Comparison of ENCODE assay signal across 9 mouse cellular contexts in the genomic region with DNA sequence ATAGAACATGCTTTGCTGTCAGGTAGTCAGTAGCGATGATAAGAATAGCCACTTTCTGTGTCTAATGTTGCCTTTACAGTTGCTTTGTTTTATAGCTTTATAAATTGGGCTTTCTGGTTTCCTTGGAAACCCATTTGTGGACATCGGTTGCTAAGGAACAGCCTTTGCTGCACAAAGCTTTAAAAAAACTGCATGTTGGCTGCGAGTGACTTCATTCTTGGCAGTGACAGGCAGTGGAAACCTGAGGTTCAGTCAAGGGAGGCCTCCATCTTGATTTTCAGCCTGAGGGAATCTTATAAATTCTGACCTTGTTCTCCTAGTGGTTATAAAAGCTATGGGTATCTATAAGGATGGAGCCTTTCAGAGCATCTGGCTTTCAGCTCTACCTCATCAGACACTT. TPM values are rescaled to one million over a fixed set of nuclear protein-coding genes. Genes with fewer than 3 reads are reported as not detected.
DNase-seq lines count a peak whose midpoint lies in the region; ATAC-seq lines count a peak whose summit lies in the region.
"Had no signal": no experiment of that assay in that cellular context is flagged by ENCODE, and none has a peak within 500 bp of the region (broad histone marks: within the 10 kb centered on the region; RNA-seq: fewer than 3 reads in every experiment).

No protein-coding gene starts in this region.

- peaks cover 30% of the 10 kb centered on the region for H3K4me1 ChIP-seq in forebrain, embryonic 10.5 days
- H3K4me1 ChIP-seq in neural tube, embryonic 13.5 days (replicated peaks), result peaks cover 37% of the 10 kb centered on the region

- no peaks in the 10 kb centered on the region for H3K9me3 ChIP-seq in forebrain, embryonic 10.5 days
- H3K9me3 ChIP-seq in neural tube, embryonic 13.5 days, result no peaks in the 10 kb centered on the region

- H3K9ac ChIP-seq in neural tube, embryonic 13.5 days, result no peak overlapping the region

- H3K36me3 ChIP-seq in forebrain, embryonic 10.5 days (replicated peaks), result no peaks in the 10 kb centered on the region
- no peaks in the 10 kb centered on the region for H3K36me3 ChIP-seq in neural tube, embryonic 13.5 days

- DNase-seq in layer of hippocampus, adult 11-12 months (ENCODE audit: low spot score), result peak; percentile 52
- no peak for DNase-seq in layer of hippocampus, postnatal 25 days (ENCODE audit: extremely low spot score in 1 of 2, low spot score in 1 of 2)
- no peak for DNase-seq in forebrain, embryonic 10.5 days (ENCODE audit: extremely low spot score, low spot score)
- DNase-seq in layer of hippocampus, adult 9-11 months, result peak; percentile 82
- no peak for DNase-seq in adrenal gland, adult 8-10 months
- no peak for DNase-seq in cerebellum, postnatal 4 days (ENCODE audit: low spot score in 2 of 2)
- DNase-seq: cerebellum, adult 11 months had no signal

- no peak overlapping the region for H3K4me3 ChIP-seq in forebrain, embryonic 10.5 days
- no peak overlapping the region for H3K4me3 ChIP-seq in neural tube, embryonic 13.5 days

- H3K4me2 ChIP-seq in neural tube, embryonic 13.5 days, result peak overlapping the region; percentile 15; the same call in 1 of the 2 replicates

- 59% methylated on average over 3 of the region's 3 CpGs for WGBS in forebrain, embryonic 10.5 days
- WGBS in neural tube, embryonic 13.5 days, result 14% methylated on average over 3 of the region's 3 CpGs

- peak overlapping the region; percentile 53; the same call in 1 of the 2 replicates for H3K27ac ChIP-seq in forebrain, embryonic 10.5 days
- H3K27ac ChIP-seq in neural tube, embryonic 13.5 days (replicated peaks), result peak overlapping the region; percentile 75

- ATAC-seq in neural tube, embryonic 13.5 days (ENCODE audit: low read depth), result peak; percentile 85
- no peak for ATAC-seq in CD4-positive, CD25-positive, alpha-beta regulatory T cell, adult 4 months

- H3K27me3 ChIP-seq in forebrain, embryonic 10.5 days (ENCODE audit: poor library complexity, severe bottlenecking), result no peaks in the 10 kb centered on the region
- H3K27me3 ChIP-seq in neural tube, embryonic 13.5 days, result no peaks in the 10 kb centered on the region

RNA-seq across cellular contexts. Expression of a gene that starts 42.1 kb away (rescaled TPM):
- 100 to 1,000 TPM; 589 to 662 TPM for total RNA-seq in layer of hippocampus, postnatal 25 days (2021)
- 40.3 and 47.6 TPM in 2 replicates for polyA plus RNA-seq in forebrain, embryonic 10.5 days (2016; fragmentation: Nextera tagmentation; extraction: Ambion mirVana)
- 190 and 226 TPM in 2 replicates for polyA plus RNA-seq in neural tube, embryonic 13.5 days (2015; fragmentation: Nextera tagmentation; extraction: Ambion mirVana)
- 1 to 10 TPM; 1.7 to 3.7 (median 2.4) TPM for total RNA-seq in adrenal gland, adult 8-10 months (2022)
- under 1 TPM; 0.16 to 0.50 TPM for polyA plus RNA-seq in CD4-positive, CD25-positive, alpha-beta regulatory T cell, adult 4 months (2017; shearing (Covaris generic))

Comparison
In these comparisons a context has a peak if more than half of its experiments do, and no peak if none do; other contexts are left out.
1. DNase-seq: peak in layer of hippocampus, adult 11-12 months (single experiment) and layer of hippocampus, adult 9-11 months (single experiment); none in layer of hippocampus, postnatal 25 days (0 of 2), forebrain, embryonic 10.5 days (single experiment), adrenal gland, adult 8-10 months (single experiment) and cerebellum, postnatal 4 days (0 of 2).
2. RNA of a gene that starts 42.1 kb away (polyA plus RNA-seq): 190 to 226 TPM in neural tube, embryonic 13.5 days and 40.3 to 47.6 TPM in forebrain, embryonic 10.5 days; 0.16 to 0.50 TPM in CD4-positive, CD25-positive, alpha-beta regulatory T cell, adult 4 months; every median in the first group is over 10 times any median in the second.